Mouse (Mus musculus) liver, postnatal 0 days (tissue): Measurements from ENCODE around the gene Ikzf3.

Experiments
- CTCF ChIP-seq: sonication (generic); IDR thresholded peaks from 2 replicates; pipeline ENCODE4 v1.5.1; 2016; ENCODE audit warnings: antibody characterized with exemption, low read depth
- EP300 ChIP-seq: IDR thresholded peaks from 2 replicates; pipeline ENCODE4 v1.6.1; 2016; ENCODE audit warnings: antibody characterized with exemption, low read depth, mild to moderate bottlenecking

GRCm38 (mm10) chr11:98590548-98591445, 45.0 kb upstream of the Ikzf3 start:
- TF ChIP-seq CTCF (no peak), EP300 (no peak)
